Mouse (Mus musculus): ENCODE measurements around the gene 9330159F19Rik.

The 9330159F19Rik gene

GRCm38 (mm10) chr10:29211453-29211852, at the start of gene 9330159F19Rik:
Gene 9330159F19Rik (plus strand): TSS chr10:29211606.
- no peak for TF ChIP-seq GATA4 (IDR thresholded peaks at IDR 0.05; ENCODE audit: insufficient replicate concordance, low read length)

GRCm38 (mm10) chr10:29161664-29162063, 49.7 kb upstream of the 9330159F19Rik start:
- TF ChIP-seq GATA4 (IDR thresholded peaks at IDR 0.05; ENCODE audit: insufficient replicate concordance, low read length), result no peak

GRCm38 (mm10) chr10:29173778-29174177, 37.6 kb upstream of the 9330159F19Rik start:
- no peak for TF ChIP-seq GATA4 (IDR thresholded peaks at IDR 0.05; ENCODE audit: insufficient replicate concordance, low read length)

- TF ChIP-seq GATA4 (IDR thresholded peaks at IDR 0.05; ENCODE audit: insufficient replicate concordance, low read length), result no peak
Measured at GRCm38 (mm10) chr10:29175656-29176055, 35.8 kb upstream of the 9330159F19Rik start.

- TF ChIP-seq GATA4 (IDR thresholded peaks at IDR 0.05; ENCODE audit: insufficient replicate concordance, low read length), result no peak
Measured at GRCm38 (mm10) chr10:29176881-29177280, 34.5 kb upstream of the 9330159F19Rik start.

- no peak for TF ChIP-seq GATA4 (IDR thresholded peaks at IDR 0.05; ENCODE audit: insufficient replicate concordance, low read length)
Measured at GRCm38 (mm10) chr10:29178003-29178402, 33.4 kb upstream of the 9330159F19Rik start.

GRCm38 (mm10) chr10:29180210-29180609, 31.2 kb upstream of the 9330159F19Rik start:
- TF ChIP-seq GATA4 (IDR thresholded peaks at IDR 0.05; ENCODE audit: insufficient replicate concordance, low read length), result no peak

- TF ChIP-seq GATA4 (IDR thresholded peaks at IDR 0.05; ENCODE audit: insufficient replicate concordance, low read length), result no peak
Measured at GRCm38 (mm10) chr10:29181046-29181445, 30.4 kb upstream of the 9330159F19Rik start.

GRCm38 (mm10) chr10:29193769-29194168, 17.6 kb upstream of the 9330159F19Rik start:
- TF ChIP-seq GATA4 (IDR thresholded peaks at IDR 0.05; ENCODE audit: insufficient replicate concordance, low read length), result no peak

GRCm38 (mm10) chr10:29196811-29197210, 14.6 kb upstream of the 9330159F19Rik start:
- TF ChIP-seq GATA4 (IDR thresholded peaks at IDR 0.05; ENCODE audit: insufficient replicate concordance, low read length), result no peak

GRCm38 (mm10) chr10:29198642-29199041, 12.8 kb upstream of the 9330159F19Rik start, which contains the start of gene Gm49353:
Gene Gm49353 (plus strand): TSS chr10:29198954.
- no peak for TF ChIP-seq GATA4 (IDR thresholded peaks at IDR 0.05; ENCODE audit: insufficient replicate concordance, low read length)

- TF ChIP-seq GATA4 (IDR thresholded peaks at IDR 0.05; ENCODE audit: insufficient replicate concordance, low read length), result no peak
Measured at GRCm38 (mm10) chr10:29199835-29200234, 11.6 kb upstream of the 9330159F19Rik start.

- TF ChIP-seq GATA4 (IDR thresholded peaks at IDR 0.05; ENCODE audit: insufficient replicate concordance, low read length), result no peak
Measured at GRCm38 (mm10) chr10:29200609-29201008, 10.8 kb upstream of the 9330159F19Rik start.

- no peak for TF ChIP-seq GATA4 (IDR thresholded peaks at IDR 0.05; ENCODE audit: insufficient replicate concordance, low read length)
Measured at GRCm38 (mm10) chr10:29206730-29207129, 4.7 kb upstream of the 9330159F19Rik start.

- no peak for TF ChIP-seq GATA4 (IDR thresholded peaks at IDR 0.05; ENCODE audit: insufficient replicate concordance, low read length)
Measured at GRCm38 (mm10) chr10:29208735-29209134, 2.7 kb upstream of the 9330159F19Rik start.

- no peak for TF ChIP-seq GATA4 (IDR thresholded peaks at IDR 0.05; ENCODE audit: insufficient replicate concordance, low read length)
Measured at GRCm38 (mm10) chr10:29213534-29214100, 2.2 kb downstream of the 9330159F19Rik start.

- no peak for TF ChIP-seq GATA4 (IDR thresholded peaks at IDR 0.05; ENCODE audit: insufficient replicate concordance, low read length)
Measured at GRCm38 (mm10) chr10:29216957-29217356, 5.6 kb downstream of the 9330159F19Rik start.

Measured in liver, adult (tissue).